Mouse (Mus musculus): ENCODE measurements around the gene Foxk1. TPM values are rescaled to one million over a fixed set of nuclear protein-coding genes. Genes with fewer than 3 reads are reported as not detected.

Gene Foxk1
- polyA plus RNA-seq (2012; rRNA removed): 2.3 and 2.5 TPM in 2 replicates

GRCm38 (mm10) chr5:142400981-142401640 is at the start of gene Foxk1:
TSS of gene Foxk1 (plus strand) at chr5:142401497.

DNA sequence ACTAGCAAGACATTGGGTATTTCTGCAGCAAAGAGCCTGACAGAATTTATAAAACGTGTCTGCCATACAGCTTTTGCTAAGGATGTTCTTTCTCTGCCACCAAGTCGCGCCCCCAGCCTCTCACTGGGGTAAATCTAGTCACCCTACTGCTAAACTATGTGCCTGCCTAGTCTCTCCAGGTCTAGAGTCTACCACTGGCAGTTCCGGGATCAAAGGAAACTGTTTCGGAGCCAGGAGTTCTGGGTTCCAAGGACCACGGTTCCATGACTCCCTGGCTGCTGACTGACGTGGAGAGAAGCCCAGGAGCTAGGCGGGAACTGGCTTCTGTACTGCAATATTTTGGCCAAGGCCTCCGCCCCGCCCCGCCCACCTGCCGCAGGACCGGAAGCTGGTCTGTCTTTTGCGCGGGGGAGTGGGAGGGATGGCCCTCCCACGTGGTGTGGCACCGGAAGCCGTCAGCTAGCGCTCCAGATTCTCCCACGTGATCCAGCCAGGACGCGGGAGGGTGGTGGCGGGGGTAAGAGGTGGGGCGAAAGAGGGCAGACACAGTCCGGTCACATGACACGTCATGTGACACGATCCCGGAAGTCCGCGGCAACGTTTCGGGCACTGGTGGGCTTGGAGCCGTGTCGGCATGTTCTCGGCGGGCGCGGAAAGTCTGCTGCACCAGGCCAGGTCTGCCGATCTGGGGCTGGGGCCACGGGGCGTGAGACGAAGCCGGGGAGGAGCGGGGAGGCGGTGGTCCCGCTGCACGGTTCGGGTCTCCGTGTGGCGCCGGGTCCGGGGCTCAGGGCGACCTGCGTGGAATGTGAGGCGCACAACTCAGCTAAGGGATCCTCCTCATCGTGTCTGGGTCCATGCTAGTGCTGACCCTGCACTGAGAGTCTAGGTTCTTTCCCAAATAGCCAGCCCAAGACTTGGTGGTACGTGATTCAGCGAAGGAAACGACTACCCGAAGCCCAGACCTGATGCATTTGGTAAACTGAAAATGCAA is 62.5 kb downstream of the Foxk1 start, which contains the start of gene Ap5z1:
TSS of gene Ap5z1 (plus strand) at position 484 of the 994 bp plus-strand sequence.

Other genes starting within 250 kb of the Foxk1 start
- gene Ap5z1, start 62.4 kb downstream of the Foxk1 start, polyA plus RNA-seq (2012; rRNA removed): 3.9 and 5.6 TPM in 2 replicates
- 0.01 TPM in 1 of 2 replicates, not detected in the other for gene Papolb, start 128.6 kb downstream of the Foxk1 start, polyA plus RNA-seq (2012; rRNA removed)
- gene Radil, start 149.6 kb downstream of the Foxk1 start, polyA plus RNA-seq (2012; rRNA removed): 0.05 and 0.08 TPM in 2 replicates
- gene Mmd2, start 207.3 kb downstream of the Foxk1 start, polyA plus RNA-seq (2012; rRNA removed): 5.5 and 7.3 TPM in 2 replicates
- gene Wipi2, start 226.2 kb downstream of the Foxk1 start, polyA plus RNA-seq (2012; rRNA removed): 18.4 and 21.9 TPM in 2 replicates

All from liver, embryonic 14 days (tissue).